Mouse (Mus musculus): ENCODE data around the gene Surf2. TPM values are rescaled to one million over a fixed set of nuclear protein-coding genes. Genes with fewer than 3 reads are reported as not detected.
"Not testable (repeated sequence)": the region's sequence is repeated elsewhere in the genome, so short reads cannot be mapped to it uniquely, and the experiment has no call there.

Surf2 gene
- polyA plus RNA-seq (2021): 52.0 TPM

- DNase-seq (ENCODE audit: low read depth, low spot score): no peak
- no peaks in the 10 kb centered on the region for H3K27me3 ChIP-seq
- ChIA-PET CTCF (interaction anchor here (1.4 to 2.5 kb wide), 2 partner anchors 13 to 14 kb away, joined by 3 to 10 read pairs; partner anchors contain the start of gene Surf6), POLR2A (interaction anchor here (1.1 to 3.3 kb wide), 2 partner anchors 10 to 16 kb away, joined by 4 to 17 read pairs; no protein-coding TSS in a partner anchor)
- TF ChIP-seq CTCF (IDR thresholded peaks at IDR 0.05): no peak
- ATAC-seq: peak; percentile 55
- in situ Hi-C loops (cut with MboI; ENCODE audit: low pct_unique_long_range_greater_than_20kb): loop anchor here (25.0 kb wide), 1 partner anchor 479 kb away; the partner anchor contains the start of gene Sec16a
Observed at GRCm38 (mm10) chr2:26915927-26916728, at the start of gene Surf2, which contains the start of gene Surf1. Surf2 (plus strand) TSS chr2:26916367. Surf1 (minus strand) TSS chr2:26916530.

- POLR2A ChIA-PET: no interaction called here
- no peak for TF ChIP-seq CTCF (IDR thresholded peaks at IDR 0.05)
- no peak for DNase-seq (ENCODE audit: low read depth, low spot score)
- in situ Hi-C loops (cut with MboI; ENCODE audit: low pct_unique_long_range_greater_than_20kb): no loop called here
- CTCF ChIA-PET: no interaction called here
- peaks cover 54% of the 10 kb centered on the region for H3K27me3 ChIP-seq
- ATAC-seq: no peak
Observed at GRCm38 (mm10) chr2:26870666-26871065, 45.5 kb upstream of the Surf2 start.

- ATAC-seq (no peak), DNase-seq (ENCODE audit: low read depth, low spot score) (no peak)
- CTCF ChIA-PET: no interaction called here
- no peak for TF ChIP-seq CTCF (IDR thresholded peaks at IDR 0.05)
- H3K27me3 ChIP-seq: peaks cover 14% of the 10 kb centered on the region
- POLR2A ChIA-PET: no interaction called here
- in situ Hi-C loops (cut with MboI; ENCODE audit: low pct_unique_long_range_greater_than_20kb): no loop called here
Observed at GRCm38 (mm10) chr2:26878571-26878970, 37.6 kb upstream of the Surf2 start.

GRCm38 (mm10) chr2:26885541-26885940 is 30.6 kb upstream of the Surf2 start:
- DNase-seq (ENCODE audit: low read depth, low spot score); in situ Hi-C loops (cut with MboI; ENCODE audit: low pct_unique_long_range_greater_than_20kb); CTCF ChIA-PET; POLR2A ChIA-PET; ATAC-seq; H3K27me3 ChIP-seq: not testable (repeated sequence)

GRCm38 (mm10) chr2:26886170-26886569 is 30.0 kb upstream of the Surf2 start:
- DNase-seq (ENCODE audit: low read depth, low spot score); CTCF ChIA-PET; in situ Hi-C loops (cut with MboI; ENCODE audit: low pct_unique_long_range_greater_than_20kb); H3K27me3 ChIP-seq; POLR2A ChIA-PET; ATAC-seq: not testable (repeated sequence)

GRCm38 (mm10) chr2:26895898-26896297 is 20.3 kb upstream of the Surf2 start:
- in situ Hi-C loops (cut with MboI; ENCODE audit: low pct_unique_long_range_greater_than_20kb): loop anchor here (5.0 kb wide), 1 partner anchor 244 kb away; no protein-coding TSS in a partner anchor
- TF ChIP-seq CTCF (IDR thresholded peaks at IDR 0.05): no peak
- H3K27me3 ChIP-seq: no peaks in the 10 kb centered on the region
- POLR2A ChIA-PET: no interaction called here
- ATAC-seq: no peak
- DNase-seq (ENCODE audit: low read depth, low spot score): no peak
- CTCF ChIA-PET: interaction anchor here (1.3 kb wide), 1 partner anchor 48 kb away, joined by 3 read pairs; no protein-coding TSS in a partner anchor

GRCm38 (mm10) chr2:26900731-26901130 is 15.4 kb upstream of the Surf2 start:
- DNase-seq (ENCODE audit: low read depth, low spot score) (no peak), ATAC-seq (no peak)
- no peaks in the 10 kb centered on the region for H3K27me3 ChIP-seq
- CTCF ChIA-PET: interaction anchor here (3.2 kb wide), 1 partner anchor 254 kb away, joined by 13 read pairs; no protein-coding TSS in a partner anchor
- TF ChIP-seq CTCF (IDR thresholded peaks at IDR 0.05): no peak
- POLR2A ChIA-PET: no interaction called here
- in situ Hi-C loops (cut with MboI; ENCODE audit: low pct_unique_long_range_greater_than_20kb): loop anchor here (25.0 kb wide), 1 partner anchor 463 kb away; the partner anchor contains the start of gene Sec16a

- CTCF ChIA-PET: interaction anchor here (2.4 kb wide), 1 partner anchor 255 kb away, joined by 11 read pairs; no protein-coding TSS in a partner anchor
- in situ Hi-C loops (cut with MboI; ENCODE audit: low pct_unique_long_range_greater_than_20kb): loop anchor here (25.0 kb wide), 1 partner anchor 465 kb away; the partner anchor contains the start of gene Sec16a
- TF ChIP-seq CTCF (IDR thresholded peaks at IDR 0.05): no peak
- DNase-seq (ENCODE audit: low read depth, low spot score): no peak
- ATAC-seq: no peak
- H3K27me3 ChIP-seq: no peaks in the 10 kb centered on the region
- POLR2A ChIA-PET: interaction anchor here (2.0 kb wide), 1 partner anchor 10 kb away, joined by 10 read pairs; no protein-coding TSS in a partner anchor
Observed at GRCm38 (mm10) chr2:26901834-26902400, 14.2 kb upstream of the Surf2 start.

- no peak for TF ChIP-seq CTCF (IDR thresholded peaks at IDR 0.05)
- ChIA-PET POLR2A (interaction anchor here (2.0 kb wide), 1 partner anchor 9 kb away, joined by 10 read pairs; no protein-coding TSS in a partner anchor), CTCF (interaction anchor here (1.2 to 2.4 kb wide), 3 partner anchors 14 to 256 kb away, joined by 3 to 11 read pairs (median 3); no protein-coding TSS in a partner anchor)
- peak; percentile 84 for ATAC-seq
- H3K27me3 ChIP-seq: no peaks in the 10 kb centered on the region
- in situ Hi-C loops (cut with MboI; ENCODE audit: low pct_unique_long_range_greater_than_20kb): loop anchor here (25.0 kb wide), 1 partner anchor 465 kb away; the partner anchor contains the start of gene Sec16a
- peak; percentile 87 for DNase-seq (ENCODE audit: low read depth, low spot score)
Observed at GRCm38 (mm10) chr2:26902467-26903220, 13.5 kb upstream of the Surf2 start, which contains the start of gene Surf6. Surf6 (minus strand) TSS chr2:26902879.

GRCm38 (mm10) chr2:26903311-26903710 is 12.9 kb upstream of the Surf2 start:
- CTCF ChIA-PET: interaction anchor here (1.2 to 2.4 kb wide), 3 partner anchors 14 to 256 kb away, joined by 3 to 11 read pairs (median 3); no protein-coding TSS in a partner anchor
- in situ Hi-C loops (cut with MboI; ENCODE audit: low pct_unique_long_range_greater_than_20kb): loop anchor here (25.0 kb wide), 1 partner anchor 466 kb away; the partner anchor contains the start of gene Sec16a
- DNase-seq (ENCODE audit: low read depth, low spot score) (no peak), ATAC-seq (no peak)
- POLR2A ChIA-PET: interaction anchor here (2.0 kb wide), 1 partner anchor 9 kb away, joined by 10 read pairs; no protein-coding TSS in a partner anchor
- H3K27me3 ChIP-seq: no peaks in the 10 kb centered on the region
- no peak for TF ChIP-seq CTCF (IDR thresholded peaks at IDR 0.05)
